Mouse (Mus musculus): Measurements from ENCODE around the gene Atp5h.

DNA sequence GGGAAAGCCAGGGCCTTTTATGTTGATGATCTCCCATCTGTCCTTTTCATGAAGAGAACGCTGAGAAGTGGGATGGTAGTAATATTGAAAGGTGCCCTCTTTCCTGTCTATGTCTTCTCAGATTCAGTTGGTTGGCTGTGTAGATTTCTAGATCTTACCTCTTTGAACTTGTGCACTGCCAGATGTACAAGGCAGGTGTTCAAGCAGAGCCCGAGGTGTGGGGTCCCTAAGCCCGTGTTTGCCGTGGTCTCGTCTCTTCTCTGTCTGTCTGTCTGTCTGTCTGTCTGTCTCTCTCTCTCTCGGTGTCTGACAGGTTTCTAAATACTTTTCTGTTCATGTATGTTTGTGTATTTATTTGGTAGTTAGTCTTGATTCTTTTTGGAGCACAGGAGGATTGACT lies 5.9 kb upstream of the Atp5h start:
- TF ChIP-seq POLR2A (IDR thresholded peaks at IDR 0.05; ENCODE audit: extremely low read depth, insufficient read depth, low read length), result no peak
- no peak for TF ChIP-seq CTCF (IDR thresholded peaks at IDR 0.05; ENCODE audit: extremely low read depth, insufficient read depth, low read length)
